Mouse (Mus musculus) neural tube, embryonic 11.5 days (tissue): ENCODE measurements around the gene Ano5. TPM values are rescaled to one million over a fixed set of nuclear protein-coding genes. Genes with fewer than 3 reads are reported as not detected.

Source experiments
- ATAC-seq: fragments of 200-750 bp; cut with Nextera tagmentation; 2 replicates; pipeline ENCODE4 v1.8.0; 2017; ENCODE audit warnings: moderate number of reproducible peaks, mild to moderate bottlenecking, moderate TSS enrichment, moderate library complexity; ENCODE audit not compliant: insufficient read depth, low FRiP score, low TSS enrichment
- DNase-seq: peaks from one replicate; pipeline ENCODE4 v3.0.0-alpha.2; 2015; ENCODE audit warnings: low spot score
- H3K27ac ChIP-seq: fragments of 300-500 bp; sonication (generic); 2 replicates; pipeline ENCODE4 v1.5.1; 2014; ENCODE audit warnings: low read depth, mild to moderate bottlenecking, low read length
- H3K27me3 ChIP-seq: fragments of 300-500 bp; sonication (generic); 2 replicates; pipeline ENCODE4 v1.6.1; 2014; ENCODE audit warnings: mild to moderate bottlenecking, low read length, mixed read lengths; ENCODE audit not compliant: control insufficient read depth, insufficient read depth
- H3K36me3 ChIP-seq: fragments of 300-500 bp; sonication (generic); 2 replicates; pipeline ENCODE4 v1.6.1; 2014; ENCODE audit warnings: mild to moderate bottlenecking, low read length, moderate library complexity, mixed read lengths; ENCODE audit not compliant: control insufficient read depth, insufficient read depth
- H3K4me1 ChIP-seq: fragments of 300-500 bp; sonication (generic); 2 replicates; pipeline ENCODE4 v1.6.1; 2014; ENCODE audit warnings: low read length, mixed read lengths; ENCODE audit not compliant: control insufficient read depth, insufficient read depth
- H3K4me2 ChIP-seq: fragments of 300-500 bp; sonication (generic); 2 replicates; pipeline ENCODE4 v1.6.1; 2014; ENCODE audit warnings: low read depth, mild to moderate bottlenecking, moderate library complexity
- H3K4me3 ChIP-seq: fragments of 300-500 bp; sonication (generic); 2 replicates; pipeline ENCODE4 v1.5.1; 2014; ENCODE audit warnings: low read depth, low read length
- H3K9ac ChIP-seq: fragments of 300-500 bp; sonication (generic); 2 replicates; pipeline ENCODE4 v1.6.1; 2014; ENCODE audit warnings: mild to moderate bottlenecking, low read length
- H3K9me3 ChIP-seq: fragments of 300-500 bp; sonication (generic); 2 replicates; pipeline ENCODE4 v1.6.1; 2016; ENCODE audit warnings: low read length; ENCODE audit not compliant: control insufficient read depth
- WGBS: fragments of 180-500 bp; shearing (Covaris S2); extraction: QIAGEN DNeasy Blood & Tissue Kit; methylation state at CpG from one replicate; pipeline ENCODE4 v1.1.7; 2014; 5-methylcytosine and 5-hydroxymethylcytosine counted together
- polyA plus RNA-seq: library from polyadenylated mRNA; unstranded; fragments of >200 nt; fragmentation: Nextera tagmentation; extraction: Ambion mirVana; gene quantifications from 2 replicates; pipeline ENCODE4 v1.2.1, GENCODE M21; 2014

Ano5 gene
- polyA plus RNA-seq, 1 experiment from 2014 or later, result 0.42 TPM

DNA sequence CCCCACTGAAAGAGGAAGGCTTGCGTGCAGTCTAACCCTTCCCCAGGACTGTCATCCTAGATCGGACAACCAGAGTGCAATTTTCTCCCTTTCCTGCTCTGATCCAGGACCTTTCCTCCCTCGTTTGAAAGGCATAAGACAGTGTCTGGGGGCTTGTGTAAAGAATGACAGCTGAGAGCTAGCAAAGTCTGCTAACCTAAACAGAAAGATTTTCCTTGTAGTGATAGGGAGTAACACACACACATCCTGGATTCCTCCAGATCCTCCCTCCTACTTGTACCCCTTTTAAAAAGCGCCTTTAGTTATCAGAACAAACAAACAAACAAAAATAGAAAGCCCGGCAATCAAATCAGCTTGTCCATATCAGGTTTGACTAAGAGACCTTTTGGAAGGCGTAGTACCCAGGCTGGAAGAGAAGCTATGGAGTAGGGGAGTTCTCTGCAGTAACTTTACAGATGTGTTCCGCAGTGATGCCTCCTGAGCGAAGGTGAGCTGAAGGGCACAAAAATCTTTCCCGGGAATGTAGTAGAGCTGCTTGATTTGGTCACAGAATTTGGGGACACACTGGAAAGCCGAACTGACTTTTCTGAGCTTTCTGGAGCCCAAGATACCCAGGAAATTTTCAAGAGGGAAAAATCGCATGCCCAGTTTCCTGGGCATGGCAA is 114.9 kb downstream of the Ano5 start:
- no peaks in the 10 kb centered on the region for H3K9me3 ChIP-seq
- DNase-seq (peak; percentile 31), ATAC-seq (no peak)
- H3K27ac ChIP-seq, result peak overlapping the region; percentile 67; the same call in 1 of the 2 replicates
- H3K4me2 ChIP-seq, result peak overlapping the region; percentile 36
- H3K36me3 ChIP-seq, result no peaks in the 10 kb centered on the region
- H3K4me1 ChIP-seq, result peaks cover 3% of the 10 kb centered on the region; the same call in 1 of the 2 replicates
- 2% methylated on average over 11 of the region's 11 CpGs for WGBS
- peak overlapping the region; percentile 54 for H3K9ac ChIP-seq
- peaks cover 80% of the 10 kb centered on the region for H3K27me3 ChIP-seq
- peak overlapping the region; percentile 25 for H3K4me3 ChIP-seq

DNA sequence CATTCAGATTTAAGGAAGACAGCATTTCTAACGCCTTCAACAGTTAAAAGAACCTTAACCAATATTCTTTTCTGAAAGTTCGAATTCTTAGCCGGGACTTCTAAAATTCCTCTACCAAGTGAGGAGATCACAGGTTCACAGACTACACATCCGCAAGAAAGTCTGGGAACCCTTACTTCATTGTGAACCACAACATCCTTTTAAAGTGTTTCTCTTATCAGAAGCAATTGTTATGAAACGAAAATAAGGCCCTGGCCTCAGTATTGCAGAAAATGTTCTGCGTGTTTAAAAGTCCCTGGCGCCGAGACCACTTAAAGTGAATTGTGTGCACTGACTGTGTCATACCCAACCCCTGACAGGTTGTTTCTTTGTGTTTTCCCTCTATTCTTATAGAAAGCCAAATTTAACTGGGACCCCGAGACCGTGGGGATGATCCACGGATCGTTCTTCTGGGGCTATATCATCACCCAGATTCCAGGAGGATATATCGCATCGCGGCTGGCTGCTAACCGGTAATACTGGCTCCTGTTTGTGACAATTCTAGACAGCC is 115.7 kb downstream of the Ano5 start:
- no peak for ATAC-seq
- H3K4me3 ChIP-seq, result peak overlapping the region; percentile 22
- peak overlapping the region; percentile 35 for H3K4me2 ChIP-seq
- peaks cover 74% of the 10 kb centered on the region for H3K27me3 ChIP-seq
- no peaks in the 10 kb centered on the region for H3K36me3 ChIP-seq
- no peak for DNase-seq
- WGBS, result 1% methylated on average over 16 of the region's 16 CpGs
- peak overlapping the region; percentile 79 for H3K27ac ChIP-seq
- peak overlapping the region; percentile 49 for H3K9ac ChIP-seq
- no peaks in the 10 kb centered on the region for H3K9me3 ChIP-seq
- H3K4me1 ChIP-seq, result peaks cover 3% of the 10 kb centered on the region; the same call in 1 of the 2 replicates

DNA sequence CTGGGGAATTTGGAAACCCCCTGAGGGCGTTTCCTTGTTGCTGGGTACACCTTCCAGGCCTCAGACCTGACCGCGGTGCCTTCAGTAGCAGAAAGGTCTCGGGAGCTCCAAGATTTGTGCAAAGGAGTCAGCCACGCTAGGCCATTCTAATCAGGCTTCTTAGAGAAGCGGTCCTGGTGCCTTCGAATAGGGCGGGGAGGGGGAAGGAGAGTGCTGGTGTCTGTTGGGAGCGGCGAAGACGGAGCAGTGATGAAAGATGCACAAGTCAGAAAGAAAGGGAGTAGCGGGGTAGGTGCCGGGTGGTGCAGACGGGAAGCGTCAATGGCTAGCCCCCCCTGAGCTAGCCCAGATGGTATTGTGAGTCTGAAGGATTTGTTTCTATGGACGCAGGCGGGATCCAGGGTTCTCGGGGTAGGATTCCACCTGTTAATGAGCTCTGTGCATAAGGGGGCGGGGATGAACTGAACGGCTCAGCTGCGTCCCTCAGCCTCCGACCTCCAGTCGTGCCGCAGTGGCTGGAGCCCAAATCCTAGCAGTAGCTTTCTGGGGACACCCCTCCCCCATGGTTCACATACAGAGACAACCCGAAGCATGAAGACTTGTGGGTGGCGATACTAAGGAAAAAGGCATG is 116.3 kb downstream of the Ano5 start:
- Histone ChIP-seq H3K9me3 (no peaks in the 10 kb centered on the region), H3K36me3 (no peaks in the 10 kb centered on the region), H3K4me2 (peak overlapping the region; percentile 35), H3K4me1 (peaks cover 3% of the 10 kb centered on the region; the same call in 1 of the 2 replicates), H3K9ac (peak overlapping the region; percentile 49), H3K27ac (peak overlapping the region; percentile 79), H3K4me3 (peak overlapping the region; percentile 22), H3K27me3 (peaks cover 70% of the 10 kb centered on the region)
- DNase-seq, result peak; percentile 60
- 1% methylated on average over 26 of the region's 26 CpGs for WGBS
- peak; percentile 71 for ATAC-seq

DNA sequence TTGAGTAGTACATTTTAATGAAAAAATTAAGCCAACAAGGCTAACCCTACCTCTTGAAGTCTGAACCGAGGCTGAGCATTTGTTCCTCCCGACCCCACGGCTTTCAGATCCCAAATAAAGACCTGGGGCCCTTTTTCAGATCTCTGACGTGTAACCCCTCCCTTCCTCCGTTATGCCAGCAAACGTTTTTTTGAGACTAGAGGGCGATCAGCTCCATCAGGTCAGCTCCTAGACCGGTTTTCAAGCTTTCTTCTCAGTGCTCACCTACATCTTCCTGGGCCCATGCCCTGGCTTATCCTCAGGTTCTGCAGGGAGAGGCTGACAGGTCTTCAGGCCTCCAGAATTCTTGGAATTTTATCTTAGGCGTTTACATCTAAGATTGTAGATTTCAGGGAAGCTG is 116.8 kb downstream of the Ano5 start:
- Histone ChIP-seq H3K36me3 (no peaks in the 10 kb centered on the region), H3K4me2 (peak overlapping the region; percentile 35), H3K27ac (peak overlapping the region; percentile 79), H3K27me3 (peaks cover 64% of the 10 kb centered on the region), H3K9me3 (no peaks in the 10 kb centered on the region), H3K9ac (peak overlapping the region; percentile 49), H3K4me1 (peaks cover 3% of the 10 kb centered on the region; the same call in 1 of the 2 replicates), H3K4me3 (peak overlapping the region; percentile 22; the same call in 1 of the 2 replicates)
- ATAC-seq, result no peak
- WGBS, result 0% methylated on average over 9 of the region's 9 CpGs
- DNase-seq, result no peak

DNA sequence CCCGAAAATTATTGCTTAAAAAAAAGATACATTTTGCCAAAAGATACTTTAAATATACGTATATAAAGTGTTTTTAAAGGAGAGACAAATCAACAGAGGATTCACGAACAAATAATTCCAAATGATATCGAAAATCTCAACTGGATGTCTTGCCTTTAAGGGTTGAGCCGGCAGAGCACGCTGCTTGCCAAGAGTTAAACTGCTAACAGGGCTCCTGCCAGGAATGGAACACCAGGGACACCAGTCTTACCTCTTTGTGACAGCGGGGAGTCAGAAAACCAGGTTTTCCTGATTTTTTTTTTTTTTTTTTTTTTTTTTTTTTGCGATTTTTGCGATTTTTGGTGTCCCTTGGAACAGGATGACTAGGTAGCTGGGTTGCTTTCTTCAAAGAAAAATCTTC is 117.5 kb downstream of the Ano5 start:
- Histone ChIP-seq H3K4me1 (peaks cover 3% of the 10 kb centered on the region; the same call in 1 of the 2 replicates), H3K4me3 (no peak overlapping the region), H3K27me3 (peaks cover 60% of the 10 kb centered on the region), H3K27ac (no peak overlapping the region), H3K9ac (no peak overlapping the region), H3K9me3 (no peaks in the 10 kb centered on the region), H3K36me3 (no peaks in the 10 kb centered on the region), H3K4me2 (peak overlapping the region; percentile 16; the same call in 1 of the 2 replicates)
- WGBS, result 2% methylated on average over 9 of the region's 9 CpGs
- ATAC-seq (no peak), DNase-seq (no peak)

DNA sequence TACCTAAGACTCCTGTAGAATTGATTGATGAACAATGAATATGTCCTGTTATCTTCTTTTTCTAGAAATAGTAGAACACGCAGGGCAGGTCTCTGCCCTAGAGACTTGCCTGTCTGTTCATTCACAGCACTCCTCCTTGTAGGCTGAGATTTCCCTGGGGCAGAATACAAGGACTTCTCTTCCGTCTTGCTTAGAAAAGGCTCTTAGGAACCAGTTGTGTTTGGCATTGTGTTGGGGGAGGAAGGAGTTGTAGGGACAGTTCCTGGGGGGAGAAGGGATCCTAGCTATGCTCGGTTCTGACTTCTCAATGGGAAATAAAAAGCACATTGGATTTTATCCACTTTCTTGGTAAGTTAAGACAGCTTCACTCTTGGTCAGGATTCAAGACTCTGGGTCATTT is 118.4 kb downstream of the Ano5 start:
- Histone ChIP-seq H3K4me1 (peaks cover 3% of the 10 kb centered on the region; the same call in 1 of the 2 replicates), H3K9ac (no peak overlapping the region), H3K9me3 (no peaks in the 10 kb centered on the region), H3K4me3 (no peak overlapping the region), H3K27me3 (peaks cover 52% of the 10 kb centered on the region), H3K27ac (0 out of 2 replicates have a peak overlapping the region, but pooled peaks have one; percentile 4), H3K4me2 (0 out of 2 replicates have a peak overlapping the region, but pooled peaks have one; percentile 6), H3K36me3 (no peaks in the 10 kb centered on the region)
- DNase-seq (no peak), ATAC-seq (no peak)
- WGBS, result 1% methylated on average over 3 of the region's 3 CpGs

DNA sequence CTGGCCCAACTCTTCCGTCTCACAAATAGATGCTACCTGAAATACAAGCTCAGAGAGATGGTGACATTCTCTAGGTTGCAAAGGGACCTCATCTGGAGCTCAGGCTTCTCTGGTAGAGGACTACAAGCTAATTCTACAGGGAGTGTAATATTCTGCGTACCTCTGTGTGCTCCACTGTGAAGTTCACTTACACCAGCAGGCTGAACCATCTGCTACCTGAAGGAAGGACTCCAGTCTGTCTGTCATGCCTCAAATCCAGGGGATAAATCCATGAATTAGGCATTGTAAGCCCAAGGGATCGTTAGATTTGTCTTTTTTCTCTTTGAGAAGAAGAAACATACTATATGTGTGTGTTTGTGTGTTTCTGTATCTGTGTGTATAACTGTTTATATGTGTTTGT is 120.3 kb downstream of the Ano5 start:
- ATAC-seq (no peak), DNase-seq (no peak)
- H3K4me1 ChIP-seq, result peaks cover 3% of the 10 kb centered on the region; the same call in 1 of the 2 replicates
- WGBS, result 72% methylated on average over 3 of the region's 3 CpGs
- no peaks in the 10 kb centered on the region for H3K9me3 ChIP-seq
- peaks cover 32% of the 10 kb centered on the region for H3K27me3 ChIP-seq
- H3K9ac ChIP-seq, result no peak overlapping the region; the same call in 1 of the 2 replicates
- no peak overlapping the region for H3K4me3 ChIP-seq
- no peaks in the 10 kb centered on the region for H3K36me3 ChIP-seq
- no peak overlapping the region; the same call in 1 of the 2 replicates for H3K27ac ChIP-seq
- no peak overlapping the region; the same call in 1 of the 2 replicates for H3K4me2 ChIP-seq

DNA sequence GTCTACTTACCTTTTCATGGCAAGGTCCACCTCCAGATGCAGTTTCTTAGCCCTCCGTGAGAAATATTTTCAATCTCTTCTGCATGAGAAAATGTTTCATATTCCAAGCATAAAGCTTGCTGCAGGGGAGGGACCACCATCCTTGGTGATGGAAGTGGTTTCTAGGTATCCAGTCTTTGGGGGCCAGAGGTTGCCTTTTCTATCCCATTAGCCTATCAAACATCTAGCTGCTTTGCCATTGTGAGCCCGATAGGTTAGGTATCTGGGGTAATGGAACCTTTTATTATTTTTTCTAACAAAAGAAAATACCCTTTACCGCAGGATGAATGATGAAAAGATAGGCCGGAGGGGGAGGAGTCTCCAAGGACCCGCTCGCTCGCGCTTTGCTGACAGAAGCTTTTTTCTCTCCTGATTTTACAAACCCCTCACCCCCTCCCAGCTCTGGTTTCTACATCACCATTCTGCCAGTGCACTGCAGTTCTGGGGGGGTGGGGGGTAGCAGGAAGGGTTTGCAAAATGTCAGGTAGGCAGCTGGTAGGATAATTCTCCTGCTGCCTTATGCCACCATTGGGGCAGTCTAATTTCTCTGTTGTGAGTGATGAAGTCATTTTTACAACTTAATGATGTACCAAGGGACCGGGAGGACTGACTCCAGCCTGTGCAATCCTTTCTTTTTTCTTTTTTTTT is 121.9 kb downstream of the Ano5 start:
- H3K4me1 ChIP-seq, result no peaks in the 10 kb centered on the region
- peak overlapping the region; percentile 7; the same call in 1 of the 2 replicates for H3K4me2 ChIP-seq
- peak; percentile 79 for ATAC-seq
- H3K4me3 ChIP-seq, result no peak overlapping the region
- peaks cover 17% of the 10 kb centered on the region for H3K27me3 ChIP-seq
- H3K27ac ChIP-seq, result peak overlapping the region; percentile 56
- peak; percentile 53 for DNase-seq
- no peak overlapping the region for H3K9ac ChIP-seq
- no peaks in the 10 kb centered on the region for H3K9me3 ChIP-seq
- 5% methylated on average over 9 of the region's 9 CpGs for WGBS
- H3K36me3 ChIP-seq, result no peaks in the 10 kb centered on the region
